Mouse (Mus musculus) erythroid progenitor cell, adult 5-6 weeks (primary cell): Measurements from ENCODE around the gene Ppig. TPM values are rescaled to one million over a fixed set of nuclear protein-coding genes. Genes with fewer than 3 reads are reported as not detected.

Experiments
- ATAC-seq: replicated peaks from 2 replicates; pipeline ENCODE4 v1.8.0; 2016; ENCODE audit warnings: moderate number of reproducible peaks, mild to moderate bottlenecking, moderate TSS enrichment, inconsistent platforms; ENCODE audit not compliant: poor library complexity, low FRiP score, severe bottlenecking
- total RNA-seq, 2 experiments: library from RNA; stranded (forward) in 1 of 2; stranded (reverse) in 1 of 2; fragments of 150-400 nt in 1 of 2; fragments of 186-747, 209-891 nt in 1 of 2; gene quantifications; 2 replicates each; pipeline versions ENCODE4 v1.2.3 to v1.2.4; 2015 to 2017; ENCODE audit warnings: low replicate concordance in 2 of 2

Gene Ppig
- total RNA-seq, 2 experiments from 2014 or later: 45.7 to 49.0 TPM

DNA sequence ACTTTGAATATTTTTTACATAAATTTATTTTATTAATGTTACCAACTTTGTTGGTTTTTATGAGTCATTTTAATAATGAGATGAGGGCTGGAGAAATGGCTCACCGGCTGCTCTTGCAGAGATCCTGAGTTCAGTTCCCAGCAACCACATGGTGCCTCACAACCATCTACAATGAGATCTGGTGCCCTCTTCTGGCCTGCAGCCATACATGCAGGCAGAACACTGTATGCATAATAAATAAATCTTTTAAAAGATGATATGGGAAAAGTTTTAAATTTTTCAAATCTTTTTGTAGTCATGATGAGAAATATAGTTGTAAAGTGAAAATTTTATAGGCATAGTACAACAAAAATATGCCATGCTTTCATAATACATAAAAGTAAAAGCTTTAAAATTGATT is 22.7 kb downstream of the Ppig start:
- ATAC-seq: no peak

DNA sequence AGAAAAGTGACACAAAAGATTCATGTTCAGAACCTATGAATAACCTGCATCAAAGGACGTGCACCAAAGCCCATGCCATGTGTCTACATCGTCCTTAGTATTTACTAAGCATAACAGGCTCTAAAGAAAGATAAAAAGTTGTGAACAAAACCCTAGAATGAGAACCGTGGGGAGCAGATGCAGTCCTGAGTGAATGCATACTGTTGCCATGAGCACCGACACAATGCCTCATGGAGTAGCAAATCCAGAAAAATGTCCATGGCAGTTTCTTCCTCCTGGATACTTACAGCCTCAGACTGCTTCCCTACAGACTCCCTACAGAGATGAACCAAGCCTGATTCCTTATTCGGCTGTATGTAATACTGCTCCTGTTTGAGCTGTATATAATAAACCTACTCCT is 38.6 kb downstream of the Ppig start:
- no peak for ATAC-seq

DNA sequence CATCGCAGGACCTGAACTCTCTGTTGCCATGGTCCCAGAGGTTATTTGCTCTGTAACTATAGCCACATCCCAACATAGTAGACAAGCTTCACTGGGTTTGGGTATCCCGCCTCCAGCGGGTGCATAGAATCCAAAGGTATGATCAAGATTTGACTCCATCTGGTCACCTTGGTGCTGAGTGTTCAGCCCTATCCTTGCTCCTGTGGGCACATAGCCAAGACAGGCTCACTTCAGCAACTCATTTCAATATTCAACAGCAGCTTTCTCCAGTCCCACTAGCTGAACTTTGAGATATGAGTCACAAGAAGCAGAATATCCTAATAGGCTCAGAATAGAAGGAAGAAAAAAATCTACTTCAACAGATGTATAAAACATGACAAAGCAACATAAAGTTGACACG is 41.0 kb downstream of the Ppig start:
- no peak for ATAC-seq

DNA sequence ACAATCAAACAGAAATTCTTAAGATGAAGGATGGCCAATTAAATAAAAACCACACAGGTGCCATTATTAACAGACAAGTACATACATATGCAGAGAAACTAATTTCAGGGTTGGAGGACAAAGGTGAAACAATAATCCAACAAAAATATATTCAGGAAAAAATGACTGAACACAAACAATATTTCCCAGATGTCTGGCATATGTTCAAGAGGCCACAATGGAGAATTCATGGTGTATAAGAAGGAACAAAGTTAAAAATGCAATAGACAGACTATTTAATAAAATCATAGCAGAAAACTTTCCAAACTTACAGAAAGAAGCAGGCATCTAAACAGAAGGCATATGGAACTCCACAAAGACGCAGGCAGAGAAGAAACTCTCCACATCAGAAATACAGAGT is 42.4 kb downstream of the Ppig start:
- no peak for ATAC-seq

DNA sequence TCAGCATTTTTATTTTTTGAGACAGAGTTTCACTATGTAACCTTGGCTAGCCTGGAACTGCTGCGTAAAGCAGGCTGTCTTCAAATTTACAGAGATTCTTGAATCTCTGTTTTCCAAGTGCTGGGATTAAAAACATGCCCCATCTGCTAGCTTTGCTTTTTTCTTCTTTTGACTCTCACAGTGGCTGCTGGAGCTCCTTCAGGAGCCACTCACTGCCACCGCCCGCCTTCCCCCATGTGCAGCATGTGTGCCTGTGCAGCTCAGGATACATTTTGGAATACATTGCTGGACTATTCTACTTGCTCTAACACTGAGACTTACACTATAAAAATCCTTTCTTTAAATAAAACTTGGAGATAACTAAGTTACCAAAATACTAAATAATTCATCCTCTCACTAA is 51.0 kb downstream of the Ppig start:
- ATAC-seq: no peak

DNA sequence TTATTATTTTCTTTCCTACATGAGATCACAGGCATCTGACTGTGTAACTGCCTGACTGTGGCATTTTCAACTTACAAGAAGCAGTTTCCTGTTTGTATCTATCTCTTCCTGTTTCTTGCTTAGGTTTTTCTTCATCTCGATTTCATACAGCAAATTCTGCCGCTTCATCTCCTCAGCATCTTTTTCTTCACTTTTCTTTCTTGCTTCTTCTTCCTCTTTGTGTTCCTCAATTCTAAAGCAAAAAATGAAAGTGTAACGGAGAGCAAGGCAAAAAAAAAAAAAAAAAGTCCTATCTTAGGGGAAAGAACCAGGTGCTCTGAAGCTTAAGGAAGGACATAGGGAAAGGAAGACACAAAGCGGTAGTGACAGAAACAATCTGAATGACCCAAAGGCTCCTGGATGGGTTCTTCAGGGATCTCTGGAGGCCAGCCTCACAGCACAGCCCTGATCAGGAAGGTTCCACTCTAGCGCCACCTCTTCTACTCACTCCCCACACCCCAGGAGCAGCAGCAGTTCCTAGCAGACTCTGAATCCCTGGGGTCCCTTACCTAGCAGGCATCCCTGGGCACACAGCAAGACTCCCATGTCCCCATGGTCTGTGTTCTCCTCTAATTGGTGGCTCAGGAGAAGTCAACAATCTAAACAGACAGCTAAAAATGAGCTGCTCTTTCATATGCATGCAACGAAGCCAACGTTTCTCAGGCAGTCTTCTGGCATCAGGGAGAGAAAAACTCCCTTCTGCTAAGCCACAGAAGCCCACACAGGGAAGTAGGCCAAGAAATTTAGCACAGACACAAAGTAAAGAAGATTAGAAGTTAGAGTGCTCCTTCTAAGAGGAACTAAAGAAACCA is 55.9 kb downstream of the Ppig start:
- ATAC-seq: peak; percentile 63

DNA sequence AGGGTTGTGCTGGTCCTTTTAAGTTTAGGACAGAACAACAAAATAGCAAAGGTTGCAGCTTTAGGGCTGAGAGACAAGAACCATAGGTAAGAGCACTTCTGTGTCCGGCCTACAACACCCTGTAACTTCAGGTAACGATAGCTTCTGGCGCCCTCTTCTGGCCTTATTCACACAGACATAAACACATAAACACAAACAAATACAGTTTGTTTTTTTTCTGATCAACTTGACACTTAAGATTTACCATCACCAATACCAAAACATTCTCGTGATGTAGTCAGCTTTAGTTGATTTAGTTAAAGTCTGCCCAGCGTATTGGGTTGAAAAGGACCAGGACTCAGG is 56.5 kb downstream of the Ppig start:
- peak; percentile 77 for ATAC-seq

DNA sequence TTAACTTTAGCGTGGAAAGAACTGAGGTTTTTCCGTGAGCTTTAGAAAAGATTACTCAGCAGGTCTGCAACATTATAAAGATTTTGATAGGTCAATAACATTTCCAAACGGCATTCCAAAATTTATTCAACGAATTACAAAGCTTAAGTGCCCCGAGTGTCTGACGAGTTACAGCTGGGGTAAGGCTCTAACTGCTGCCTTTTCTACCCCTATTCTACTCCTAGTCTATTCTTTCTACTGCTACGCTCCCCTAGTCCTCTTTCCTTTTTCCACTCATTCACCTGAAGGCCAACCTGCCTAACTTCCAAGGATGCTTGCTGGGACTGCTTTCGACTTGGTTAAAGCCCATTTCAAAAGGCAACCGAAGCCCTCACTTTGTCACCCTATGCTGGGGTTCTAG is 66.6 kb downstream of the Ppig start:
- ATAC-seq: no peak; the same call in 1 of the 2 replicates

DNA sequence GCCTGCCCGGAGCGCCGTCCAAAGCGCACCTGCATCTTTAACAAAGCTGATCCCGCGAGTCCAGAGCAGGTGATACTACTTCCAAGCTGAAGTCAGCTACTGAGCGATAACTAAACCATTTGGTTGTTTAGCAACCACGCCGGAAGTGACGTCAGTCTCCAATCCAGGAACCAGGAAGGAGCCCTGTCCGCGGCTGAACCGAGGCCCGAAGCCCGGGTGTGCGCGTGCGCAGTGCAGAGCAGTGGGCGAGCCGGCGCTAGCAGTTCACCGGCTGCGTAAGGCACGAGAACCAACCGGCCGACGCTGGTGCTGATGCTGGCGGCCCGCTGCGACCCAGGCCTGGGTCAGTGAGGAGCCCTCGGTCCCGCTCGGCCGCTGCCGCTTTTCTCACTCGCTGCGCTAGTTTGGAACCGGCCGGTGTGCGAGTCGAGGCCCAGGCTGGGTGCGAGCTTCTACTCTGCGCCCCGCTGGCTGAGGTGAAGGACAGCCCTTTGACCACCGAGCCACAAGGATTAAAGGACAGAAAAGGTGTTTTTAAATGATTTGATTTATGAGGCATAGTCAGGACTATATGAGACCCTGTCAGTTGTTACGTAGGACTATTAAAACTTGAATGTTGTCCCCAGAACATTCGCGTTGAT is 67.2 kb downstream of the Ppig start, which contains the start of the genes Ccdc173 and Phospho2:
Ccdc173 (minus strand) TSS at position 147 of the 641 bp plus-strand sequence.
Phospho2 (plus strand) TSS at position 195 of the 641 bp plus-strand sequence.
- peak; percentile 94 for ATAC-seq

DNA sequence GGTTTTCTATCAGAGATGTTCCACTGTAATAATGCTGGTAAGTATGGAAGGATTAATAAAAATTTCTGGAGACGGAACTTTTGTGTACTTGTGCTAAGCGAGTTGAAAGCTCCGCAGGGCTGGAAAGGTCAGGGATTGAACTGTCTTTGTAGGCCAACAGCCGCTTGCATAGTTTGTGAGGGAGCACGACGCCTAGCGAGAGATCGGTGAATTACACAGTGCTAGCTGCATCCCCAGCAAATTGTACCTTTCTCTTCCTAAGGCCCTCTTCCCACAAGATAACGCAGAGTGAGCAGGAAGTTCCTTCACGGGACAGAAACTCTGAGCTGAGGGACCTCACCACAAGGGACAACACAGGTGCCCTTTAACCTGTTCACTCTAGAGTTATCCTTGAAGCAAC is 67.9 kb downstream of the Ppig start:
- ATAC-seq: peak; percentile 89

DNA sequence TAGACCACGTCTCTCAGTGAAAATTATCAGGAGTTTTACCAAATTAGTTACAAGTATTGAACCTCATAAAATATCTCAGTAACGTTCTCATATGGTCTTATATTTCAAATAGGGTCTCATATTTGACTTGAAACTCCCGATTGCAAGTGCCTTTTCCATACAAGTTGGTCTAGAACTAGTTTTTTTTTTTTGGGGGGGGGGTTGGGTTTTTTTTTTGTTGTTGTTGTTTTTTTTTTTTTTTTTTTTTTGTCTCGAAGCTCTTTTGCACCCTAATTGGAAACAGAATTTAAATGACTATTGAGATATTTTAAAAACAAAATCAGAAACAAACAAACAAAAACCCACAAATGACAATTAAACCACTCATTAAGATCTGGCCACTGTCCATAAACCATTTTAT is 68.4 kb downstream of the Ppig start:
- ATAC-seq: no peak

DNA sequence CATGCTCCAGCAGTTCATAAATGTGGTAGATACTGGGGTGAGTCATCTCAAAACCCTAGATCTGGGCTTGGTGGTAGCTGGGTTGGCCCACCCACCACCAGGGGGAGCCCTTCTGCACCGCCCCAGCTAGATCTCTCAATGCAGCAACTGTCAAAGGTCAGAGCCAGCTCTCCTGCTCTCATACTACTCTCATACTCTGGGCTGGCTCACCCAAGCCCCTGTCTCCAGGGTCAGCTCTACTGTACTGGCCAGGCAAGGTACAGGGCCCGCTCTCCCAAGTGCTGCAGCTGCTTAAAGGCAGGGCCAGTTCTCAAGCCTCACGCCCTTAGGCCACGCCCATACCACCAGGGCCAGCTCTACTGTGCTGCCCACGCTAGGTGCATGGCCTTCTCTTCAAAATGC is 80.6 kb downstream of the Ppig start:
- peak; percentile 98 for ATAC-seq

Other genes starting within 250 kb of the Ppig start
- gene Lrp2, start 136.5 kb upstream of the Ppig start, total RNA-seq (2015; ENCODE audit: low replicate concordance): not detected in 2 replicates
- gene Lrp2, start 136.5 kb upstream of the Ppig start, total RNA-seq (2017; ENCODE audit: low replicate concordance): not detected in 2 replicates
- 9.4 TPM in 1 of 2 replicates, not detected in the other for gene Bbs5, start 75.4 kb upstream of the Ppig start, total RNA-seq (2015; ENCODE audit: low replicate concordance)
- gene Bbs5, start 75.4 kb upstream of the Ppig start, total RNA-seq (2017; ENCODE audit: low replicate concordance): 0.51 and 4.5 TPM in 2 replicates
- gene Klhl41, start 52.4 kb upstream of the Ppig start, total RNA-seq (2015; ENCODE audit: low replicate concordance): not detected in 2 replicates
- gene Klhl41, start 52.4 kb upstream of the Ppig start, total RNA-seq (2017; ENCODE audit: low replicate concordance): not detected in 2 replicates
- 2.1 and 2.5 TPM in 2 replicates for gene Fastkd1, start 9.0 kb upstream of the Ppig start, total RNA-seq (2015; ENCODE audit: low replicate concordance)
- 1.3 and 1.4 TPM in 2 replicates for gene Fastkd1, start 9.0 kb upstream of the Ppig start, total RNA-seq (2017; ENCODE audit: low replicate concordance)
- not detected in 2 replicates for gene Ccdc173, start 67.0 kb downstream of the Ppig start, total RNA-seq (2015; ENCODE audit: low replicate concordance)
- gene Ccdc173, start 67.0 kb downstream of the Ppig start, total RNA-seq (2017; ENCODE audit: low replicate concordance): 1.3 TPM in 1 of 2 replicates, not detected in the other
- 10.5 and 10.9 TPM in 2 replicates for gene Phospho2, start 67.1 kb downstream of the Ppig start, total RNA-seq (2015; ENCODE audit: low replicate concordance)
- gene Phospho2, start 67.1 kb downstream of the Ppig start, total RNA-seq (2017; ENCODE audit: low replicate concordance): 15.1 and 16.3 TPM in 2 replicates
- gene Klhl23, start 99.4 kb downstream of the Ppig start, total RNA-seq (2015; ENCODE audit: low replicate concordance): 4.0 and 6.7 TPM in 2 replicates
- 1.6 and 12.1 TPM in 2 replicates for gene Klhl23, start 99.4 kb downstream of the Ppig start, total RNA-seq (2017; ENCODE audit: low replicate concordance)
- 160 and 179 TPM in 2 replicates for gene Ssb, start 139.0 kb downstream of the Ppig start, total RNA-seq (2015; ENCODE audit: low replicate concordance)
- gene Ssb, start 139.0 kb downstream of the Ppig start, total RNA-seq (2017; ENCODE audit: low replicate concordance): 183 and 211 TPM in 2 replicates
- gene Mettl5, start 163.1 kb downstream of the Ppig start, total RNA-seq (2015; ENCODE audit: low replicate concordance): 18.0 and 22.7 TPM in 2 replicates
- gene Mettl5, start 163.1 kb downstream of the Ppig start, total RNA-seq (2017; ENCODE audit: low replicate concordance): 14.1 and 25.4 TPM in 2 replicates
- gene Ubr3, start 174.7 kb downstream of the Ppig start, total RNA-seq (2015; ENCODE audit: low replicate concordance): 70.3 and 101 TPM in 2 replicates
- 53.0 and 72.6 TPM in 2 replicates for gene Ubr3, start 174.7 kb downstream of the Ppig start, total RNA-seq (2017; ENCODE audit: low replicate concordance)